Mouse (Mus musculus) embryonic facial prominence, embryonic 10.5 days (tissue): ENCODE data around the gene Dctn3. TPM values are rescaled to one million over a fixed set of nuclear protein-coding genes. Genes with fewer than 3 reads are reported as not detected.

Experiments used
- DNase-seq: peaks from one replicate; pipeline ENCODE4 v3.0.0-alpha.2; 2017; ENCODE audit warnings: low spot score
- H3K27ac ChIP-seq: fragments of 300-500 bp; sonication (generic); replicated peaks from 2 replicates; pipeline ENCODE4 v1.5.1; 2016; ENCODE audit warnings: mild to moderate bottlenecking
- H3K27me3 ChIP-seq: fragments of 300-500 bp; sonication (generic); replicated peaks from 2 replicates; pipeline ENCODE4 v1.6.1; 2016; ENCODE audit warnings: low read depth, mild to moderate bottlenecking; ENCODE audit not compliant: poor library complexity, severe bottlenecking
- H3K36me3 ChIP-seq: fragments of 300-500 bp; sonication (generic); replicated peaks from 2 replicates; pipeline ENCODE4 v1.6.1; 2016; ENCODE audit warnings: mild to moderate bottlenecking, moderate library complexity
- H3K4me1 ChIP-seq: fragments of 300-500 bp; sonication (generic); 2 replicates; pipeline ENCODE4 v1.6.1; 2016
- H3K4me3 ChIP-seq: fragments of 300-500 bp; sonication (generic); 2 replicates; pipeline ENCODE4 v1.5.1; 2016; ENCODE audit warnings: mild to moderate bottlenecking, moderate library complexity
- H3K9me3 ChIP-seq: fragments of 300-500 bp; sonication (generic); 2 replicates; pipeline ENCODE4 v1.6.1; 2016; ENCODE audit warnings: mild to moderate bottlenecking
- WGBS: fragments of 180-500 bp; shearing (Covaris S2); methylation state at CpG from one replicate; pipeline ENCODE4 v1.1.7; 2016; 5-methylcytosine and 5-hydroxymethylcytosine counted together
- polyA plus RNA-seq: library from polyadenylated mRNA; unstranded; fragments of >200 nt; fragmentation: Nextera tagmentation; extraction: Ambion mirVana; gene quantifications from 2 replicates; pipeline ENCODE4 v1.2.1, GENCODE M21; 2016

Dctn3 gene
- polyA plus RNA-seq, 1 experiment from 2014 or later = 133 TPM

GRCm38 (mm10) chr4:41756440-41756839 lies 33.5 kb upstream of the Dctn3 start:
- Histone ChIP-seq H3K36me3 (peaks cover 19% of the 10 kb centered on the region), H3K27me3 (no peaks in the 10 kb centered on the region), H3K4me3 (peak overlapping the region; percentile 76), H3K4me1 (peaks cover 44% of the 10 kb centered on the region), H3K27ac (peak overlapping the region; percentile 88), H3K9me3 (no peaks in the 10 kb centered on the region)
- 81% methylated on average over 8 of the region's 8 CpGs for WGBS
- no peak for DNase-seq

GRCm38 (mm10) chr4:41755338-41756305 lies 32.7 kb upstream of the Dctn3 start, which contains the start of gene Sigmar1:
Gene Sigmar1 (minus strand): TSS chr4:41756157.
- WGBS = under 1% methylated on average over 57 of the region's 57 CpGs

GRCm38 (mm10) chr4:41754797-41755337 lies 31.9 kb upstream of the Dctn3 start, which contains the start of gene Galt:
Gene Galt (plus strand): TSS chr4:41755228.
- H3K4me1 ChIP-seq = peaks cover 29% of the 10 kb centered on the region
- peak within 1 kb of the TSS; percentile 76 for H3K4me3 ChIP-seq
- peaks cover 19% of the 10 kb centered on the region for H3K36me3 ChIP-seq
- H3K9me3 ChIP-seq = no peaks in the 10 kb centered on the region
- H3K27ac ChIP-seq = peak within 1 kb of the TSS; percentile 88
- H3K27me3 ChIP-seq = no peaks in the 10 kb centered on the region
- 12% methylated on average over 14 of the region's 14 CpGs for WGBS
- DNase-seq = no peak

More at GRCm38 (mm10) chr4:41755338-41756305, 32.7 kb upstream of the Dctn3 start, which contains the start of gene Sigmar1:
- peaks cover 36% of the 10 kb centered on the region for H3K4me1 ChIP-seq
- no peaks in the 10 kb centered on the region for H3K9me3 ChIP-seq
- peaks cover 19% of the 10 kb centered on the region for H3K36me3 ChIP-seq
- H3K4me3 ChIP-seq = peak within 1 kb of the TSS; percentile 76
- peak within 1 kb of the TSS; percentile 88 for H3K27ac ChIP-seq
- peak; percentile 91 for DNase-seq
- H3K27me3 ChIP-seq = no peaks in the 10 kb centered on the region

- Histone ChIP-seq H3K4me3 (no peak overlapping the region), H3K36me3 (no peaks in the 10 kb centered on the region)
- WGBS = 75% methylated on average over 1 of the region's 1 CpGs
Measured at GRCm38 (mm10) chr4:41745021-41745420, 22.1 kb upstream of the Dctn3 start.

GRCm38 (mm10) chr4:41744131-41744530 lies 21.2 kb upstream of the Dctn3 start:
- 75% methylated on average over 2 of the region's 2 CpGs for WGBS
- Histone ChIP-seq H3K9me3 (peaks cover 21% of the 10 kb centered on the region), H3K4me3 (no peak overlapping the region), H3K27me3 (no peaks in the 10 kb centered on the region), H3K4me1 (peaks cover 22% of the 10 kb centered on the region), H3K27ac (no peak overlapping the region), H3K36me3 (peaks cover 8% of the 10 kb centered on the region)
- no peak for DNase-seq

More at GRCm38 (mm10) chr4:41745021-41745420, 22.1 kb upstream of the Dctn3 start:
- no peak overlapping the region for H3K27ac ChIP-seq
- no peak for DNase-seq
- H3K9me3 ChIP-seq = peaks cover 21% of the 10 kb centered on the region
- H3K4me1 ChIP-seq = peaks cover 15% of the 10 kb centered on the region
- H3K27me3 ChIP-seq = no peaks in the 10 kb centered on the region

- WGBS = under 1% methylated on average over 27 of the region's 27 CpGs
- Histone ChIP-seq H3K9me3 (peaks cover 6% of the 10 kb centered on the region), H3K4me1 (peaks cover 22% of the 10 kb centered on the region), H3K4me3 (peak overlapping the region; percentile 75), H3K36me3 (peaks cover 21% of the 10 kb centered on the region), H3K27me3 (no peaks in the 10 kb centered on the region), H3K27ac (peak overlapping the region; percentile 86)
- peak; percentile 95 for DNase-seq
Measured at GRCm38 (mm10) chr4:41741158-41741560, 18.2 kb upstream of the Dctn3 start.

- H3K27me3 ChIP-seq = no peaks in the 10 kb centered on the region
- H3K4me1 ChIP-seq = peaks cover 22% of the 10 kb centered on the region
- peak overlapping the region; percentile 75 for H3K4me3 ChIP-seq
- no peak for DNase-seq
- 1% methylated on average over 48 of the region's 48 CpGs for whole genome bisulfite sequencing
- H3K9me3 ChIP-seq = peaks cover 2% of the 10 kb centered on the region; the same call in 1 of the 2 replicates
- H3K27ac ChIP-seq = peak overlapping the region; percentile 86
- peaks cover 21% of the 10 kb centered on the region for H3K36me3 ChIP-seq
Measured at GRCm38 (mm10) chr4:41740380-41741157, 17.6 kb upstream of the Dctn3 start.

GRCm38 (mm10) chr4:41739260-41739659 lies 16.3 kb upstream of the Dctn3 start:
- WGBS = 95% methylated on average over 13 of the region's 13 CpGs
- H3K4me3 ChIP-seq = peak overlapping the region; percentile 75; the same call in 1 of the 2 replicates

GRCm38 (mm10) chr4:41738256-41738603 lies 15.3 kb upstream of the Dctn3 start:
- Histone ChIP-seq H3K36me3 (peaks cover 21% of the 10 kb centered on the region), H3K27me3 (peaks cover 9% of the 10 kb centered on the region), H3K9me3 (peaks cover 6% of the 10 kb centered on the region; the same call in 1 of the 2 replicates), H3K4me1 (peaks cover 22% of the 10 kb centered on the region), H3K27ac (no peak overlapping the region), H3K4me3 (no peak overlapping the region)
- DNase-seq = no peak
- WGBS = 85% methylated on average over 1 of the region's 1 CpGs

More at GRCm38 (mm10) chr4:41739260-41739659, 16.3 kb upstream of the Dctn3 start:
- peaks cover 6% of the 10 kb centered on the region; the same call in 1 of the 2 replicates for H3K9me3 ChIP-seq
- peaks cover 21% of the 10 kb centered on the region for H3K36me3 ChIP-seq
- peaks cover 22% of the 10 kb centered on the region for H3K4me1 ChIP-seq
- no peak for DNase-seq
- no peaks in the 10 kb centered on the region; the same call in 1 of the 2 replicates for H3K27me3 ChIP-seq
- H3K27ac ChIP-seq = no peak overlapping the region

GRCm38 (mm10) chr4:41737602-41738255 lies 14.8 kb upstream of the Dctn3 start:
- Histone ChIP-seq H3K27ac (no peak overlapping the region), H3K27me3 (peaks cover 14% of the 10 kb centered on the region), H3K4me3 (no peak overlapping the region), H3K9me3 (peaks cover 6% of the 10 kb centered on the region; the same call in 1 of the 2 replicates), H3K36me3 (peaks cover 21% of the 10 kb centered on the region), H3K4me1 (peaks cover 22% of the 10 kb centered on the region)
- peak; percentile 72 for DNase-seq
- 58% methylated on average over 8 of the region's 8 CpGs for WGBS

- Histone ChIP-seq H3K27ac (no peak within 1 kb of the TSS), H3K27me3 (peaks cover 79% of the 10 kb centered on the region), H3K4me1 (peaks cover 16% of the 10 kb centered on the region), H3K9me3 (peaks cover 6% of the 10 kb centered on the region; the same call in 1 of the 2 replicates), H3K4me3 (peak within 1 kb of the TSS; percentile 59), H3K36me3 (no peaks in the 10 kb centered on the region)
- WGBS = 2% methylated on average over 50 of the region's 50 CpGs
- peak; percentile 65 for DNase-seq
Measured at GRCm38 (mm10) chr4:41731052-41731765, 8.2 kb upstream of the Dctn3 start, which contains the start of gene Arid3c. Gene Arid3c (minus strand): TSS chr4:41731142.
